Mouse (Mus musculus) naive thymus-derived CD4-positive, alpha-beta T cell, adult 5 months (primary cell): ENCODE data around the gene Snd1. TPM values are rescaled to one million over a fixed set of nuclear protein-coding genes. Genes with fewer than 3 reads are reported as not detected.

ENCODE experiments used
- polyA plus RNA-seq: library from polyadenylated mRNA; unstranded; fragments of 100-300 nt; shearing (Covaris generic); gene quantifications from one replicate; pipeline ENCODE4 v1.2.1, GENCODE M21; 2017

The Snd1 gene
- polyA plus RNA-seq = 103 TPM

DNA sequence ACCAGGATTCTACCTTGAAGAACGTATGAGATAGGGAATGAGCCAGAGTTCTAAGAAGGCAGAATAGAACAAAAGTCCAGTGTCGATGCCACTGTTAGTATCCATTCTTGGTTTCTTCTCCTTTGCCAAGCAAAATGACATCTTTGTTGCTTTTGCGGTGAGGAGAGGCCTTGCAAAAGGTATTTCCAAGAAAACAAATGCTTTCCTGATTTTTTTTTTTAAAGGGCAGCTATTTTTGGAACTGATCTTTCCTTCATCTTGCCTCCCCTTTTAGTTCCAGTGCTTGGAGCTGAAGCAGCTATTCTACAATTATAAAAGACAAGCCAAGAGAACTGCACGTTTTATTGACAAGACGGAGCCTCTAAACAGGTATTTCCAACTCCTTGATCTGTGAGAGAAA, at the start of gene Snd1:
Gene Snd1 (plus strand): TSS at position 301 of the 400 bp plus-strand sequence.

DNA sequence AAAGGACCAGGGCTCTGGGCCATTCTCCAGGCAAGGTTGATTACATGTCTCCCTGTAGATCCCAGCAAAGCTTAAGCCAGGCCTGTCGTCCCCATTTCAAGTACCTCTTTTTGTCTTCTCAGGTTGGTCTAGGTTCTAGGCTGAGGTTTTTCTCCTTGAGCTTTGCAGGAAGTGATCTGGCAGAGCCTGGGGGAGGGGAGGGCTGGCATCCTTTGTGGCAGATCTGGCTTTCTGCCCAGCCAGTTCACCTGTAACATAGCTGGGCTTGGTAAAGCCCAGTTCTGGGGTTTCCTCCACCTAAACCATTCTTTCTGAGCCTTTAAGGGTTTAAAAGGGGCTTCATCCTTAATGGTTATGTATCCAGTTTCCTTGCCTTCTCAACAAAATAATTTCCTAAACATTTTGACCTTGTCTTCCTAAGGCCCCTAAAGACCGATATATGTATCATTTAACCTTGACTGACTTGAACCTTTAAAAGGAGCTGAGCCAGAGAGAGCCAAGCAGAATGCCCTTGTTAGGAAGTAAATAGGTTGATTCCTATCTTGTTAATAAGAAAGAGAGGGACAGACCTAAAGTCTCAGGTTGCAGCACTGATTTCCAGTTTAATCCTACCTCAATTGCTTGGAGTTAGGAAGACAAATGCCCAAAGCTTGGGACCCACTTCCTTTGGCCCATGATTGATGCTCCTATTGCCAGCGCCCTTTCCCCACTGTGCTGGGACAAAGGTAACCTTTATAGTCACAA, 47.7 kb upstream of the Snd1 start, which contains the start of gene Fscn3:
Gene Fscn3 (plus strand): TSS at position 694 of the 744 bp plus-strand sequence.

DNA sequence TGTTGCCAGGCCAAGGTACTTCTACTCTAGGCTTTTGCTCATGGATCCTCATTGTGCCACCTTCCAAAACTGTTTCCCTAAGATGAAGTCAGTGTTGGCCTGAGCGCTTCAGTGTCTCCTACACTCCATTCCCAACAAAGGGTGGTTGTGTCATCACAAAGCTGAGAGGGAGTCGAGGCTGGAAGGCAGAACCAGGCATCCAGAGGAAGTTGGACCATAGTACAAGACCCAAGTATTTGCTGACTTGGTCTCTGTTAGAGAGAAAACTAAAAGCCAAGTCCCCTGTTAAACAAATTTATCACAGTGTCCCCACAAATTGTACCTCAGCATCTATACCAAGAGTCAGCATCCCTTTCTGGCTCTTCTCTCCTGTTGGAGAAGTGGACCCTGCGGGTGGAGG, 46.6 kb upstream of the Snd1 start, which contains the start of gene Gcc1:
Gene Gcc1 (minus strand): TSS at position 101 of the 400 bp plus-strand sequence.

DNA sequence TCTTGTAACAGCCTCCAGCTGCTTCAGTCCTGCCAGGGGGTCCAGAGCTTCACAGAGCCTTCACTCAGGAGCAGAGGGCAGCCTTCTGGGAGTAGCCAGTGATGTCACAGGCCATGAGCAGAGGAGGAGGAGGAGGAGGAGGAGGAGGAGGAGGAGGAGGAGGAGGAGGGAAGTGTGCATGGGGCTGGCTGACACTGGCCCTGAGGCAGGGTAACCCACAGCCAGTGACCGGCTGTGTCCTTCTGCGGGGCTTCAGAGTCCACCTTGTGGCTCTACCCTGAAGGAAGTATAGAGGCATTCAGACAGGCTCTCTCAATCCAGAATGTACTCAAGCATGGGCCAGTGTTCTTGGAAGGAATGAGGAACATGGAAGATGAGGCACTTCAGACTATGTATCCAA, 25.7 kb upstream of the Snd1 start, which contains the start of gene Pax4:
Gene Pax4 (minus strand): TSS at position 101 of the 400 bp plus-strand sequence.

DNA sequence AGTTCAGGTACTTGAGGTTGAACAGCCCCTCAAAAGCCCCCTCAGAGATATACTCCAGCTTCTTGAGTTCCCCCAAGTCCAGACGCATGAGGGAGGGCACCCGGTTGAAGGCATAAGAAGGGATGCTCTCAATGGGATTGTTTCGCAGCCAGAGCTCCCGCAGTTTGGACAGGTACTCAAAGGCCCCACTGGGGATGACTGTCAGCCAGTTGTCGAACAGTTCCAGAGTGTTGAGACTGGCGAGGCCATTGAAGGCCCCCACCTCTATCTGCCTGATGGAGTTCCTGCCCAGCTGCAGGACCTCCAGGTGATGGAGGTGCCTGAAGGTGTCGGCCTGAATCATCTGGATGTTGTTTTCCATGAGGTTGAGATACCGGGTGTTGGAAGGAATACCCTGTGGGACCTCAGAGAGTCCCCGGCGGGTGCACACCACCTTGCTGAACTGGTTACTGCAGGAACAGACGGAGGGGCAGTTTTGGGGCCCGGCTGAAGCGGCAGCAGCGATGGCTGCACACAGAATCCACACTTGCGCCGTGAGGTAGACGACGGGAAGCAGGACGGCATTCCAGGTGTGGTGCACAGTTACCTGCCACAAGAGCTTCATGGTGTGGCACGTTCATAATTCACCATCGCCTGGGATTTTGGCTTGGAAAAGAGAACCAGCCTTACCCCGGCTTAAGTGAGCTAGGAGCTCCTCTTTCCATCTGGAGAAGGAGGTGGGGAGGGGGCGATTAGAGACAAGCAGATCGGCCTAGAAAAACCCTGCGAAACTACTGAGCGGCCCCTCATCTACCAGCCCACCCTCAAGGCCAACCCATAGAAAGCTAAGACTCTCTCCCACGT, 356.3 kb downstream of the Snd1 start, which contains the start of gene Lrrc4:
Gene Lrrc4 (minus strand): TSS at position 737 of the 843 bp plus-strand sequence.

Other genes with a start within 250 kb of the Snd1 start
- gene Zfp800, start 77.1 kb upstream of the Snd1 start, polyA plus RNA-seq = 54.1 TPM
- 305 TPM for gene Arf5, start 51.6 kb upstream of the Snd1 start, polyA plus RNA-seq
- gene Fscn3, start 47.4 kb upstream of the Snd1 start, polyA plus RNA-seq = not detected
- gene Gcc1, start 46.7 kb upstream of the Snd1 start, polyA plus RNA-seq = 19.7 TPM
- not detected for gene Pax4, start 25.8 kb upstream of the Snd1 start, polyA plus RNA-seq